Mouse (Mus musculus) layer of hippocampus, adult 8-10 months (tissue): Measurements from ENCODE around the gene Tcte2. TPM values are rescaled to one million over a fixed set of nuclear protein-coding genes. Genes with fewer than 3 reads are reported as not detected.
"Not testable (repeated sequence)": the region's sequence is repeated elsewhere in the genome, so short reads cannot be mapped to it uniquely, and the experiment has no call there.

ENCODE experiments used
- DNase-seq, 2 experiments: peaks; one replicate each; pipeline ENCODE4 v3.0.0; 2022; ENCODE audit warnings: low spot score in 2 of 2
- total RNA-seq, 4 experiments: library from RNA; stranded (reverse); gene quantifications; 2 replicates each; pipeline ENCODE4 v1.2.4; 2022

Tcte2 gene
- total RNA-seq: 10 to 100 TPM; 18.3 to 21.9 (median 19.9) TPM

DNA sequence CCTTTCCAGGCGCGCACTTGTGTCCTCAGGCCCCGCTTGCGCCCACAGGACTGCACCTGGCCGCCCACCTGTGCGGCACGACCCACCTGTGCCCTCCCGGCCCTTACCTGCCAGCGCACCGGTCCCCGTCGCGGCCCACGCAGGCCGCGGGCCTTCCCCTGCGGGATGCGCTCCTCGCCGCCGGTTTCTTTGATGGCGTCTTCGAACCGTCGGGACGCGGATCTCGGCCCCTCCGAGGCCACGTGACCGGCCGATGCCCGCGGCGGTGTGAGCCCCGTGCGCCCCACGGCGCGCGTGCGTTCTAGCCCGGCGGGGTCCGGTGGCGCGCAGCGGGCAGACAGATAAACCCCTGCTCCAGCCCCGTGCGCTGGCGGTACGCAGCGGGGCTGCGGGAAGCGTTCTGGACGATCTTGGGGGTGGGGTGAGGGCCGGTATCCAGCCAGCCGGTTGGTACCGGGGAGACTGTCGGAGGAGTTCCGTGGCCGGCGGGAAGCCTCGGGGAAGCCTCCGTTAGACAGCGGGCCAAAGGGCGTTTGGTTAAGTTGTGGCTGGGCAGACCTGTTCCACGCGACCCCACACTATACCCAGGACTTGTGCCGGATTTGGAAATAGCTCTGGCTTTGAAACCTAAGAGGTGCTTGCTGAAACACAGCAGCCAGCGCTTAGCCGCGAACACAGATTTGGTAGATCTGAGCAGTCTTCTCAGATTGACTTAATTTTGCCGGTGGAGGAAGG lies at the start of gene Tcte2:
Tcte2 (minus strand) TSS at position 647 of the 735 bp plus-strand sequence.
- no peak for DNase-seq

GRCm38 (mm10) chr17:13806016-13806415 lies 44.4 kb upstream of the Tcte2 start:
- no peak for DNase-seq

DNA sequence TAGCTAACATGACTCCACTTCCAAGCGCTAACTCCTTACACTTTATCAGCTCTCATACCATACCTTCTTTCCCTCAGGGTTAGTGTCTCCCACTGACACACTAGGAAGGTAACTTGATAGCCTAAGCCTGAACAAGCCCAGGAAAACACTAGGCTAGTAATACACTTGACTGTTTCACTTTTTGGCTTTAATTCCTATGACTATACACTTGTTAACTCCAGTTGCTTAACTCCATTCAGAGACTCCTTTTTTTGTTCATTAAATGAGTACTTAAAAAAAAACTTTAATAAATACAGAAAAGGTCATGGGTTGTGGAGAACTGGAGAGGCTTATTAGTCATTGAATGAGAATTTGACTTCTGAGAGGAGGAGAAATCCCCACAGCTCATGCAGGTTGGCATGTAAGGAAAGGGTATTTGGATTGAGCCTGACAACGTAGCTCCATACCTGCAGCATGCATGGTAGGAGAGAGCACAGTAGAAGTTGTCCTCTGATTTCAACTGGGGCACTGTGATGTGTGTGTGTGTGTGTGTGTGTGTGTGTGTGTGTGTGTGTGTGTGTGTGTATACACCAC lies 41.3 kb upstream of the Tcte2 start:
- no peak for DNase-seq

DNA sequence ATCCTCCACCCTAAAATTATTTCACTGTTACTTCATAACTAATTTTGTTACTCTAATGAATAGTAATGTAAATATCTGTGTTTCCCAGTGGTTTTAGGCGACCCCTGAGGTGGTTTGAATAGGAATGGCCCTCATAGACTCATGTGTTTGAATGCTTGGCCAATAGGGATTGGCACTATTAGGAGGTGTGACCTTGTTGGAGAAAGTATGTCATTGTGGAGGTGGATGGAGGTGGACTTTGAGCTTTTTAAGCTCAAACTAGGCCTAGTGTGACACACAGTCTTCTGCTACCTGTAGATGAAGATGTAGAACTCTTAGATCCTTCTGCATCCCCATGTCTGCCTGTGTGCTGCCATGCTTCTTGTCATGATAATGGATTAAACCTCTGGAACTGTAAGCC lies 36.1 kb upstream of the Tcte2 start:
- DNase-seq: no peak

- not testable (repeated sequence) for DNase-seq
These were observed 28.4 kb upstream of the Tcte2 start for GRCm38 (mm10) chr17:13790033-13790432.

DNA sequence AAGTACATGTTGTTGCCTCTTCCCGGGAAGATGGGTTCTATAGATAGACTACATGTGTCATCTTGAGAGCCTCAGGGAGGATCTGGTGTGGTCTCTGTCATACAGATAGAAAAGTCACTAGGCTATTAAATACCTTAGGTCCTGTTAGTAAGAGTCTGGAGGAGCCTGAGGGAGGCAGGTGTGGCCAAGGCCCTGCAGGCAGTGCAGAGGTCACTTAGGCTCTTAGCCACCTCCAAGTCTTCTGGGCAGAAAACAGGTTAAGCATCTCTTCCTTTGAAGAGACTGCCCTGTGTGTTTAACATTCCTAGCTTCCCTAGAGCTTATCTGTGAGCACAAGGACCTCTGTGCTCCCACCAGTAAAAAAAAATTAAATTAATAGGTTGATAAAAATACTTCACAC lies 21.8 kb upstream of the Tcte2 start:
- no peak for DNase-seq

- no peak for DNase-seq
These were observed 20.3 kb upstream of the Tcte2 start for GRCm38 (mm10) chr17:13781948-13782347.

GRCm38 (mm10) chr17:13778865-13779264 lies 17.2 kb upstream of the Tcte2 start:
- no peak for DNase-seq

- DNase-seq: no peak
These were observed 16.1 kb upstream of the Tcte2 start for GRCm38 (mm10) chr17:13777676-13778075.

GRCm38 (mm10) chr17:13769256-13769655 lies 7.6 kb upstream of the Tcte2 start:
- no peak for DNase-seq

GRCm38 (mm10) chr17:13768531-13768930 lies 6.9 kb upstream of the Tcte2 start:
- no peak for DNase-seq

GRCm38 (mm10) chr17:13764911-13765310 lies 3.3 kb upstream of the Tcte2 start:
- DNase-seq: not testable (repeated sequence)

DNA sequence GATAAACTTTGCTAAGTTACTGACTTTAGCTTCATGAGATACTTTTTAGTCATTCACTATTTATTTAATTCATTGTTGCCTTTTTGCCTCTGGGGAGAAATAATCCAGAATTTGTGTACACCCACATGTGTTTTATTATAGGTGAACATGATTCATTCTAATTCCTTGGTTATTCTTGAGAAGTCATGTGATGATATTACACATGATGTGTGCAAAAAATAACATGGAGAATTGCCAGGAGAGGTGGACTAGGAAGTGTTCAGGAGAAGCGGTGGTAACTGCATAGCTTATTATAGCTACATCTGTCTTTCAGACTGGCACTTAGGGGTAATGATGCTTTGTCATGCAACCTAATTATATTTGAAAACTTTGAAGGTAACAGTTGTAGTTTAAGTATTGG lies 2.2 kb upstream of the Tcte2 start:
- DNase-seq: no peak

DNA sequence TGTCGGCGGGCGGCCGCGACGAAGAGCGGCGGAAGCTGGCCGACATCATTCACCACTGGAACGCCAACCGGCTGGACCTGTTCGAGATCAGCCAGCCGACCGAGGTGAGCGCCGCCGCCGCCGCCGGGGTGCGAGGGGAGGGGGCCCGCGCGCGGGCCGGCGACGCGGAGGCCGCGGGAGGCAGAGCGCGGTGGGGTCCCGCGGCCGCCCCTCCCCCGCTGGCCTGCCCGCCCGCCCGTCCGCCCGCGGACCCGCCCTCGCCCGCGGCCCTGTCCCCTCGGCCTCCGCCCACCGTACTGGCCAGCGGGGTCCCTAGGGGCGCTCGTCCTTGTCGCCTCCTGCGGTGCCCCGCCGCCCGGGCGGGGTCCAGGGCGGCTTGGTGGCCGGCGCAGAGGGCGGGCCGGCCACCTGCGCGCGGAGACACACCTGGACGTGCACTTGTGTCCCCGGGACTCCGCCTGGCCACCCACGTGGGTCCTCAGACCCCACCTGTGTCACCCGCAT lies 898 bp downstream of the Tcte2 start:
- DNase-seq: no peak

- peak in 1 of 2 experiments; percentile 57 for DNase-seq
These were observed 1.6 kb downstream of the Tcte2 start, which contains the start of gene Afdn for GRCm38 (mm10) chr17:13759853-13760627. Afdn (plus strand) TSS chr17:13760539.

DNA sequence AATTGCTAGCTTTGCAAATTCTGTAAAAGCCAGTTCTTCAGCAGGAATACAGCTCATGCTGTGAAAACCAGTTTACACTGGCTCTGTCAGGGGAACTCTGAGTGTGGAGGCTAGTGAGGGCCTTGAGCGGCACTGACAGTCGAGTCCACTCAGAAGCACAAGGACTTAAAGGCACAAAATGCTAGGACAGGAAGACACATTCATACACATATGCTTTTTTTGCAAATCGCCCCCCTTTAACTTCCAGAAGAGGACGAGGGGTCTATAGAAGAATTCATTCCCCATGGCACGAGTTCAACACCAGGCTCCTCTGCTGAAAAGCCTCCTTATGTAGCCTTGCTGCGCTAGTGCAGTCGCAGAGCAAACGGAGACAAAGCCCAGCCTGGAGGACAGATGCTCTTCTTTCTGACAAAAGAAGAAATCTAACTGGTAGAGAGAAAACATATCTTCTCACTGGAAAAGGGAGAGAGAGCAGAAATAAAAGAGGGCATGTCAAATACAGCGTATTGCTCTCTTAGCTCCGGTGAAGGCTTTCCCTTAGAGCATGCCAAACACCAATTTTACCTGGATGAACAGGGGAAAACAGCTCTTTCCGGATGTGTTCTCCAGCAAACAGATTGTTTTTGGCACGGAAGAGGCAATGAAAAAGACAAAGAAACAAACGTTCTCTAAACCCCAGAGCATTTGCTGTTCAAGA lies 2.3 kb downstream of the Tcte2 start:
- DNase-seq: peak in 1 of 2 experiments; percentile 22

- DNase-seq: no peak
These were observed 3.0 kb downstream of the Tcte2 start for GRCm38 (mm10) chr17:13758586-13758985.

DNA sequence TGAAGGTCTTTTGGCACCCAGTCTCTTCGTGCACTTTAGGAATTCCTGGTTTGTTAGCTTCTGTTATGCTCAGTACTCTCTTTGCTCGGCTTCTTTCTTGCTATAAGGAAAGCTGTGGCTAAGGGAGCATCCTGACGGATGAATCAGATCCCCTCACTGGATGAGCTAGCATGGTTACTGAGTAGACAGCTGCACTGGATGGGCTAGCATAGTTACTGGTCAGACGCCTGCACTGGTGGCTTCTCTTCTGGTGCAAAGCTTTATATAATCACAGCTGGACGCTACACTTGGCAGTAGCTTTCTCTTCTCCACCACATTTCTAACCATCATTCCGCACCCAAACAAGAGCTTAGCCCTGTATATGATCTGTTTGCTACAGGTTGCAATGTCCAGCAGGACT lies 6.7 kb downstream of the Tcte2 start:
- no peak for DNase-seq

DNA sequence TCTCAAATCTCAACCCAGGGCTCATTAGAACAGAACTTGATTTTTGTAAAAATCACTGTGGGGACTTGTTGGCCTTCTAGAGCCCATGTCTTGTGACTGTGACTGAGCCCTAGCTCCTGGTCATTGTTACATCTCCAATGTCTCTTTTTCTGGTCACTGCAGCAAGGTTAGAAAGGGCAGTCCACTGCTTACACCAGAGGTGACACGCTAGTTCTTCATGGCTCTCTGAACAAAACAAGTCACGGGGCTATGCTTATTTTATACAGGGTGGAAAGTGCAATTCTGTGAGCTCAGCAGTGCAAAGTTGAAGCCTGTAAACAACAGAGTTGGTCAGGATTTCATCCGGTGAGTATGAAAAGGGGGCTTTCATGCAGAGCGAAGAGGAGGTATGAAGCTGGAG lies 7.7 kb downstream of the Tcte2 start:
- DNase-seq: no peak

GRCm38 (mm10) chr17:13749027-13749426 lies 12.6 kb downstream of the Tcte2 start:
- no peak for DNase-seq

DNA sequence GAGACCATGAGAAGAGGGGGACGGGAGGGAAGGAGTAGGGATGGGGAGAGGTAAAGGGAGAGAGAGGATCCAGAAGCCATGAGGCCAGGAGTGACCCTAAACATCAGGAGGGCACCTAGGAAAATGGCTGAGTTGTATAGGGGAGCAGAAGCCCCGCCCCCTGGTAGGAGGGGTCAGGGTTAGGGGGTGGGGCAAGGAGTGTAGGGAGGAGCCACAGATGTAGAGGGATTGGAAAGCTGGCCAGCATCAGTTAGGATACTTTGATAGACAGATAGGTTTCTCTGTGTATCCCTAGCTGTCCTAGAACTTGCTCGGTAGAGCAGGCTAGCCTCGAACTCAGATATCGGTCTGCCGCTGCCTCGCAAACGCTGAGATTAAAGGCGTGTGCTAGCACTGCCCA lies 13.9 kb downstream of the Tcte2 start:
- DNase-seq: no peak

DNA sequence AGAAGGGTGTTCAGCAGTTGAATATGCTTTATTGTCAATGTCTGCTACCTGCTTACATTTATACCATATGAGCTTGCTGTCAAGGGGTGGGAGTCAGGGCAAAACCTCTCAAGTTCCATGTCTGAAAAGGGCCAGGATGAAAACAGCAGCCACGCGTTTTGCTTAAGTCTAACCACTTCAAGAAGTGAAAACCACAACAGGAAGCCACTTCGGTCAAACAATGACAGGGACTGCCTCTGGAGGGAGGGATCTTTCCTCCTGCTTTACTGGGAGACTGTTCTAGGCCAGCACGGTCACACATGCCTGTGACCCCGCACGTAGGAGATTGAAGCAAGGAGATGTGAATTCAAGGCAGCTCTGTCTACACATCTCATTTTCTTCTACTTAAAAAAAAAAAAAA lies 15.3 kb downstream of the Tcte2 start:
- no peak for DNase-seq
